Mouse (Mus musculus) kidney, adult 2 months (tissue): ENCODE measurements around the gene C1qtnf6. TPM values are rescaled to one million over a fixed set of nuclear protein-coding genes. Genes with fewer than 3 reads are reported as not detected.

ENCODE experiments used
- DNase-seq: peaks from one replicate; pipeline ENCODE4 v3.0.0; 2021
- H3K27ac ChIP-seq: fragments of 200-500 bp; 2 replicates; pipeline ENCODE4 v1.5.1; 2012; ENCODE audit warnings: low read depth, low read length, control low read depth, inconsistent platforms; ENCODE audit not compliant: insufficient read depth
- H3K27me3 ChIP-seq: fragments of 200-500 bp; replicated peaks from 2 replicates; pipeline ENCODE4 v1.6.1; 2012; ENCODE audit warnings: mild to moderate bottlenecking, moderate library complexity, low read length, inconsistent platforms; ENCODE audit not compliant: control insufficient read depth, insufficient read depth
- H3K36me3 ChIP-seq: fragments of 200-500 bp; 2 replicates; pipeline ENCODE4 v1.6.1; 2012; ENCODE audit warnings: mild to moderate bottlenecking, moderate library complexity, low read length, inconsistent platforms; ENCODE audit not compliant: control insufficient read depth, insufficient read depth
- H3K4me1 ChIP-seq: fragments of 200-500 bp; 2 replicates; pipeline ENCODE4 v1.6.1; 2011; ENCODE audit warnings: low read length; ENCODE audit not compliant: control insufficient read depth, insufficient read depth
- H3K4me3 ChIP-seq: fragments of 200-500 bp; 2 replicates; pipeline ENCODE4 v1.5.1; 2011; ENCODE audit warnings: mild to moderate bottlenecking, low read depth, low read length, control low read depth; ENCODE audit not compliant: insufficient read depth
- CTCF ChIP-seq: fragments of 200-500 bp; conservative IDR thresholded peaks from 2 replicates; pipeline ENCODE4 v1.5.1; 2011; ENCODE audit warnings: low read depth, mild to moderate bottlenecking, control low read depth, low read length, moderate library complexity, mixed read lengths; ENCODE audit not compliant: insufficient read depth, insufficient read length
- POLR2A ChIP-seq: fragments of 200-500 bp; IDR thresholded peaks from one replicate; pipeline ENCODE4 v1.6.1; 2011; ENCODE audit warnings: low read depth, low read length, control low read depth
- WGBS: fragments of 180-500 bp; shearing (Covaris S2); methylation state at CpG from one replicate; pipeline ENCODE4 v1.1.7; 2018; 5-methylcytosine and 5-hydroxymethylcytosine counted together
- polyA plus RNA-seq: library from polyadenylated mRNA; depleted of rRNA; stranded (reverse); fragments of >200 nt; gene quantifications from 2 replicates; pipeline ENCODE4 v1.2.3, GENCODE M21; 2012; rRNA removed

The C1qtnf6 gene
- polyA plus RNA-seq, 1 experiment, result 17.0 TPM

- Histone ChIP-seq H3K4me1 (no peaks in the 10 kb centered on the region), H3K27ac (no peak overlapping the region), H3K27me3 (no peaks in the 10 kb centered on the region), H3K36me3 (no peaks in the 10 kb centered on the region), H3K4me3 (no peak overlapping the region)
- whole genome bisulfite sequencing, result 80% methylated on average over 5 of the region's 5 CpGs
- no peak for TF ChIP-seq CTCF
- TF ChIP-seq POLR2A, result no peak
- DNase-seq, result no peak
Observed at GRCm38 (mm10) chr15:78479470-78479869, 51.7 kb downstream of the C1qtnf6 start.

- no peak for DNase-seq
- no peaks in the 10 kb centered on the region for H3K4me1 ChIP-seq
- WGBS, result 90% methylated on average over 4 of the region's 4 CpGs
- no peaks in the 10 kb centered on the region for H3K27me3 ChIP-seq
- TF ChIP-seq CTCF (no peak), POLR2A (no peak)
- H3K27ac ChIP-seq, result no peak overlapping the region
- no peak overlapping the region for H3K4me3 ChIP-seq
- H3K36me3 ChIP-seq, result no peaks in the 10 kb centered on the region
Observed at GRCm38 (mm10) chr15:78478073-78478472, 53.1 kb downstream of the C1qtnf6 start.

GRCm38 (mm10) chr15:78476878-78477277 lies 54.3 kb downstream of the C1qtnf6 start:
- no peaks in the 10 kb centered on the region for H3K4me1 ChIP-seq
- no peak for DNase-seq
- TF ChIP-seq POLR2A, result no peak
- no peak for TF ChIP-seq CTCF
- 89% methylated on average over 1 of the region's 1 CpGs for WGBS
- no peaks in the 10 kb centered on the region for H3K27me3 ChIP-seq
- H3K36me3 ChIP-seq, result no peaks in the 10 kb centered on the region
- no peak overlapping the region for H3K27ac ChIP-seq
- no peak overlapping the region for H3K4me3 ChIP-seq

DNA sequence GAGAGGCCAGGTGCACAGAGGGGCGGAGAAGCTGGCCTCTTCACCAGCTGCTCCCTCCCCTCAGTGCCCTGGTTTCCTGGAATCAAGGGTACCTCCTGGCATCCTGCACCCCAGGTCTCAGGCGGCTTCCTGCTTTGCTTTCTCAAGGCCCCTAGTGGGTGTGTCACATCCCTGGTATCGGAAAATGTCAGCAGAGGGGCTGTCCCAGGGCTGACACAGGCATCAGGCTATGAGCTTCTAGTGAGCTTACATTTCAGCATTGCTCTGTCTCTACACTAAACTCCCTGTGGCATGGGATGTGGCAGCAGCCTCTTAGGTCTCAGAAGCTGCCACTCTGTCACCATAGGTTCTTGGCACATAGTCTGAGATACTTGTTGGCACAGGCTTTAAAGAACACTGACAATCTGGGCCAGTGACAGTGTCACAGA lies 55.6 kb downstream of the C1qtnf6 start:
- TF ChIP-seq CTCF, result no peak
- no peak for TF ChIP-seq POLR2A
- Histone ChIP-seq H3K4me1 (no peaks in the 10 kb centered on the region), H3K27me3 (no peaks in the 10 kb centered on the region), H3K36me3 (no peaks in the 10 kb centered on the region), H3K4me3 (no peak overlapping the region), H3K27ac (no peak overlapping the region)
- no peak for DNase-seq
- 61% methylated on average over 3 of the region's 3 CpGs for WGBS

DNA sequence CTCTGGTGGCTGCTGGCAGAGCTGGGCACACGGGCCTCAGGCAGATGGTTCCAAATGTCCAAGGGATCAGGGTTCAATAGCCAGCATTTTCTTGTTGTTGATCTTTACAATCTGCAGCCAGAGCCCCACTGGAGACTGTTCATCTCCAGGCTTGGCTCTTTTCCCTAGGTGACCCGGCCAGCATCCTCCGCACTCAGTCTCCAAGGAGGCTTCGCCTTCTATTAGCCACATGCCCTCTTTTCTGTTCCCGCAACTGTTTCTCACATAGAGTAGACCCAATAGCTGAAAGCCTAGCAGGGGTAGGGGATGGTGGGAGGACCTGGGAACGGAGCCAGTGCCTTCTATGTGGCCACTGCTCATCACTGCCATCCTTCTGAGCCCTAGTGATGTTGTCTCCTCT lies 57.8 kb downstream of the C1qtnf6 start:
- H3K27ac ChIP-seq, result no peak overlapping the region
- H3K4me1 ChIP-seq, result no peaks in the 10 kb centered on the region
- H3K27me3 ChIP-seq, result no peaks in the 10 kb centered on the region
- WGBS, result 87% methylated on average over 6 of the region's 6 CpGs
- no peak for DNase-seq
- no peak for TF ChIP-seq POLR2A
- no peak for TF ChIP-seq CTCF
- no peak overlapping the region for H3K4me3 ChIP-seq
- no peaks in the 10 kb centered on the region for H3K36me3 ChIP-seq

Other genes with a start within 250 kb of the C1qtnf6 start
- gene Csf2rb2, start 225.7 kb downstream of the C1qtnf6 start, polyA plus RNA-seq, result 1.4 and 7.1 TPM in 2 replicates
- gene Csf2rb, start 205.7 kb downstream of the C1qtnf6 start, polyA plus RNA-seq, result 3.0 and 7.3 TPM in 2 replicates
- 0.41 and 0.48 TPM in 2 replicates for gene Tex33, start 135.5 kb downstream of the C1qtnf6 start, polyA plus RNA-seq
- 151 and 161 TPM in 2 replicates for gene Tst, start 125.5 kb downstream of the C1qtnf6 start, polyA plus RNA-seq
- gene Mpst, start 125.0 kb downstream of the C1qtnf6 start, polyA plus RNA-seq, result 270 and 419 TPM in 2 replicates
- 163 and 184 TPM in 2 replicates for gene Kctd17, start 102.9 kb downstream of the C1qtnf6 start, polyA plus RNA-seq
- gene Tmprss6, start 62.8 kb downstream of the C1qtnf6 start, polyA plus RNA-seq, result 2.7 and 5.7 TPM in 2 replicates
- 2.2 and 6.3 TPM in 2 replicates for gene Il2rb, start 36.1 kb downstream of the C1qtnf6 start, polyA plus RNA-seq
- gene Sstr3, start 13.3 kb upstream of the C1qtnf6 start, polyA plus RNA-seq, result 0.17 and 0.29 TPM in 2 replicates
- gene Rac2, start 41.4 kb upstream of the C1qtnf6 start, polyA plus RNA-seq, result 32.3 and 117 TPM in 2 replicates
- 10.6 and 12.1 TPM in 2 replicates for gene Cyth4, start 65.6 kb upstream of the C1qtnf6 start, polyA plus RNA-seq
- gene Elfn2, start 187.4 kb upstream of the C1qtnf6 start, polyA plus RNA-seq, result 0.03 and 0.04 TPM in 2 replicates
- gene Mfng, start 242.1 kb upstream of the C1qtnf6 start, polyA plus RNA-seq, result 15.7 and 16.6 TPM in 2 replicates